In the genomic region with DNA sequence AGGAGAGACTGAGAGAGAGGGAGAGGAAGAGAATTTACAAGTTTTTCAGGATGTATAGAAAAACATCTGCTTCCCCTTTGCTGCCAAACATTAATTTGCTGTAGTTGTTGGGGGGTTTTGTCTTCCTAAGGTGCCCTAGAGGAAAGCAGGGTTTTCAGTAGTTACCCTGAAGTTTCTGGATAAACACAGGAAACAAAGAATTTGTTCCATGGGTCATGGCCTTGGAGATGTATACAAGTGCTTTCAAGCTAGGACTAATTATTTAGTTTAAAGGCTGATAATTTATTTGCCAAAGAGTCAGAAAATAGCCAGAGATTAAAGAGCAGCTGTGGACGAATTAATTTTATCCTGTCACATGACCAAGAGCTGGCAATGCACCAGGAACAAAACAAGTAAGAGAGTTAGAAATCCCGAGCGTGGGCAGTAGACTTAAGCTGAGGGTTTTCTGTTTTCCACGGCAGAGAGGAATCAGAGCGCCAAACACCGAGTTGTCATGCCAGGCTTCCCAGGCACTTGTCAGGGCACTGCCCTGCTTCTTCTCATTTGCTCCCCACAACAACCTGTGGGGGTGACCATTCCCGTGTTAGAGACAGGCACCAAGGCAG, we compare ENCODE assay signal across 8 mouse cellular contexts.
DNase-seq lines count a peak whose midpoint lies in the region; ATAC-seq and TF ChIP-seq lines count a peak whose summit lies in the region.

No protein-coding gene starts in this region.

- no peaks in the 10 kb centered on the region for H3K4me1 ChIP-seq in forebrain, postnatal 0 days (ENCODE audit: insufficient read depth)

- H3K27ac ChIP-seq in forebrain, postnatal 0 days (ENCODE audit: low read depth, low read length) = no peak overlapping the region

- no peak overlapping the region for H3K4me2 ChIP-seq in forebrain, postnatal 0 days (ENCODE audit: low read depth)

- H3K4me3 ChIP-seq in forebrain, postnatal 0 days (ENCODE audit: low read depth, low read length) = no peak overlapping the region

- DNase-seq in adrenal gland, postnatal 14 days = peak; percentile 29
- no peak for DNase-seq in adrenal gland, postnatal 36 days
- DNase-seq in right cerebral cortex, adult 18-20 months = peak; percentile 44
- no peak for DNase-seq in right cerebral cortex, postnatal 25 days
- DNase-seq in kidney, postnatal 14 days = peak; percentile 73
- DNase-seq in ovary, postnatal 36 days (ENCODE audit: low spot score) = peak; percentile 11
- DNase-seq in forebrain, postnatal 0 days = no peak
- no peak for DNase-seq in cerebellum, adult 8-10 months

- no peak for TF ChIP-seq CTCF in forebrain, postnatal 0 days (IDR thresholded peaks at IDR 0.05; ENCODE audit: low read depth)

- no peak overlapping the region for H3K9ac ChIP-seq in forebrain, postnatal 0 days

- no peaks in the 10 kb centered on the region for H3K9me3 ChIP-seq in forebrain, postnatal 0 days (ENCODE audit: low read length)

- H3K36me3 ChIP-seq in forebrain, postnatal 0 days (ENCODE audit: insufficient read depth) = no peaks in the 10 kb centered on the region

- ATAC-seq in forebrain, postnatal 0 days = no peak

- H3K27me3 ChIP-seq in forebrain, postnatal 0 days (ENCODE audit: insufficient read depth, low read length) = no peaks in the 10 kb centered on the region

- 31% methylated on average over 7 of the region's 7 CpGs for whole genome bisulfite sequencing in forebrain, postnatal 0 days

Comparison
In these comparisons a context has a peak if more than half of its experiments do, and no peak if none do; other contexts are left out.
1. DNase-seq: peak in adrenal gland, postnatal 14 days (single experiment), right cerebral cortex, adult 18-20 months (single experiment), kidney, postnatal 14 days (single experiment) and ovary, postnatal 36 days (single experiment); none in adrenal gland, postnatal 36 days (0 of 2), right cerebral cortex, postnatal 25 days (single experiment), forebrain, postnatal 0 days (single experiment) and cerebellum, adult 8-10 months (single experiment).